Mouse (Mus musculus) stomach, postnatal 0 days (tissue): ENCODE data around the gene Fam76a.

Experiments
- CTCF ChIP-seq: IDR thresholded peaks from 2 replicates; pipeline ENCODE4 v1.5.1; 2016; ENCODE audit warnings: antibody characterized with exemption, low read depth, mild to moderate bottlenecking, moderate library complexity
- EP300 ChIP-seq: optimal IDR thresholded peaks from 2 replicates; pipeline ENCODE3; 2016; ENCODE audit warnings: antibody characterized with exemption

- TF ChIP-seq CTCF (no peak), EP300 (no peak)
Measured at GRCm38 (mm10) chr4:132921488-132921887, 870 bp downstream of the Fam76a start.
